Mouse (Mus musculus) liver, embryonic 14.5 days (tissue): ENCODE data around the gene Pmf1. TPM values are rescaled to one million over a fixed set of nuclear protein-coding genes. Genes with fewer than 3 reads are reported as not detected.

Experiments
- ATAC-seq: fragments of 200-750 bp; cut with Nextera tagmentation; 2 replicates; pipeline ENCODE4 v1.8.0; 2017; ENCODE audit warnings: moderate number of reproducible peaks, mild to moderate bottlenecking, moderate library complexity; ENCODE audit not compliant: insufficient read depth
- DNase-seq, 3 experiments: peaks; one replicate each; pipeline ENCODE4 v3.0.0-alpha.2; 2012 to 2013; ENCODE audit warnings: low read depth in 3 of 3, low spot score in 3 of 3
- H3K27ac ChIP-seq: fragments of 300-500 bp; sonication (generic); 2 replicates; pipeline ENCODE4 v1.5.1; 2014; ENCODE audit warnings: moderate library complexity, mild to moderate bottlenecking, control low read depth, inconsistent platforms
- H3K27me3 ChIP-seq: fragments of 300-500 bp; sonication (generic); 2 replicates; pipeline ENCODE4 v1.6.1; 2014; ENCODE audit warnings: mild to moderate bottlenecking, low read length, moderate library complexity; ENCODE audit not compliant: control insufficient read depth, insufficient read depth
- H3K36me3 ChIP-seq: fragments of 300-500 bp; sonication (generic); replicated peaks from 2 replicates; pipeline ENCODE4 v1.6.1; 2014; ENCODE audit warnings: low read depth; ENCODE audit not compliant: control insufficient read depth, insufficient read depth
- H3K4me1 ChIP-seq, 2 experiments: fragments of 200-500 bp in 1 of 2; fragments of 300-500 bp in 1 of 2; sonication (generic) in 1 of 2; replicated peaks; 2 replicates each; pipeline ENCODE4 v1.6.1; 2012 to 2014; ENCODE audit warnings: antibody characterized with exemption in 1 of 2, inconsistent platforms in 1 of 2, low read length in 1 of 2; ENCODE audit not compliant: control insufficient read depth in 2 of 2, insufficient read depth in 2 of 2
- H3K4me2 ChIP-seq: fragments of 300-500 bp; sonication (generic); 2 replicates; pipeline ENCODE4 v1.6.1; 2014; ENCODE audit warnings: low read depth, mild to moderate bottlenecking, control low read depth, moderate library complexity
- H3K4me3 ChIP-seq, 2 experiments: fragments of 200-500 bp in 1 of 2; fragments of 300-500 bp in 1 of 2; sonication (generic) in 1 of 2; 2 replicates each; pipeline ENCODE4 v1.5.1; 2012 to 2014; ENCODE audit warnings: low read depth in 2 of 2, low read length in 2 of 2, mild to moderate bottlenecking in 2 of 2, control low read depth in 1 of 2, inconsistent platforms in 1 of 2, moderate library complexity in 1 of 2; ENCODE audit not compliant: insufficient read depth in 1 of 2
- H3K9ac ChIP-seq: fragments of 300-500 bp; sonication (generic); replicated peaks from 2 replicates; pipeline ENCODE4 v1.6.1; 2014; ENCODE audit warnings: mild to moderate bottlenecking, control low read depth, moderate library complexity
- H3K9me3 ChIP-seq: fragments of 300-500 bp; sonication (generic); 2 replicates; pipeline ENCODE4 v1.6.1; 2016; ENCODE audit warnings: low read length, mixed read lengths; ENCODE audit not compliant: control insufficient read depth
- CTCF ChIP-seq: IDR thresholded peaks from 2 replicates; pipeline ENCODE4 v1.5.1; 2016; ENCODE audit warnings: antibody characterized with exemption, low read depth, control low read depth
- EP300 ChIP-seq: IDR thresholded peaks from 2 replicates; pipeline ENCODE4 v1.6.1; 2016; ENCODE audit warnings: antibody characterized with exemption, low read depth
- WGBS: fragments of 180-500 bp; shearing (Covaris S2); extraction: QIAGEN DNeasy Blood & Tissue Kit; methylation state at CpG from one replicate; pipeline ENCODE4 v1.1.7; 2014; ENCODE audit not compliant: insufficient replicate concordance; 5-methylcytosine and 5-hydroxymethylcytosine counted together
- polyA plus RNA-seq, 2 experiments: library from polyadenylated mRNA; depleted of rRNA in 1 of 2; stranded (reverse) in 1 of 2; unstranded in 1 of 2; fragments of >200 nt; fragmentation: Nextera tagmentation in 1 of 2; extraction: Ambion mirVana in 1 of 2; gene quantifications; 2 replicates each; pipeline versions ENCODE4 v1.2.1 to v1.2.3; 2012 to 2014

Gene Pmf1
- polyA plus RNA-seq, 2 experiments, result 60.6 to 73.8 TPM

GRCm38 (mm10) chr3:88455588-88456264, 45.6 kb upstream of the Pmf1 start:
- peak overlapping the region; percentile 44 for H3K4me2 ChIP-seq
- WGBS, result 48% methylated on average over 18 of the region's 18 CpGs
- ATAC-seq, result no peak
- peaks cover 0 to 5% of the 10 kb centered on the region in 2 experiments; a peak in 1 of 4 replicates for H3K4me1 ChIP-seq
- DNase-seq, result no peak
- no peaks in the 10 kb centered on the region for H3K36me3 ChIP-seq
- H3K4me3 ChIP-seq, result peak overlapping the region; percentile 33 to 34; a peak in 3 of 4 replicates
- H3K27ac ChIP-seq, result no peak overlapping the region
- H3K27me3 ChIP-seq, result peaks cover 14% of the 10 kb centered on the region
- H3K9me3 ChIP-seq, result no peaks in the 10 kb centered on the region
- TF ChIP-seq CTCF (no peak), EP300 (no peak)
- H3K9ac ChIP-seq, result peak overlapping the region; percentile 13; the same call in 1 of the 2 replicates

GRCm38 (mm10) chr3:88454762-88455587, 44.8 kb upstream of the Pmf1 start:
- WGBS, result 29% methylated on average over 9 of the region's 9 CpGs
- Histone ChIP-seq H3K4me1 (peaks cover 0 to 5% of the 10 kb centered on the region in 2 experiments; a peak in 1 of 4 replicates), H3K9ac (no peak overlapping the region; the same call in 1 of the 2 replicates), H3K4me2 (peak overlapping the region; percentile 44), H3K36me3 (no peaks in the 10 kb centered on the region), H3K9me3 (no peaks in the 10 kb centered on the region), H3K27me3 (peaks cover 11% of the 10 kb centered on the region), H3K4me3 (peak overlapping the region in 1 of 2 experiments; percentile 33; a peak in 2 of 4 replicates), H3K27ac (no peak overlapping the region)
- ATAC-seq (0 out of 2 replicates have a peak, but pooled peaks have one; percentile 26), DNase-seq (no peak)
- TF ChIP-seq EP300 (no peak), CTCF (no peak)

GRCm38 (mm10) chr3:88453986-88454385, 43.9 kb upstream of the Pmf1 start:
- DNase-seq, result no peak
- Histone ChIP-seq H3K27ac (no peak overlapping the region), H3K36me3 (no peaks in the 10 kb centered on the region), H3K4me1 (peaks cover 0 to 8% of the 10 kb centered on the region in 2 experiments; a peak in 1 of 4 replicates), H3K4me2 (no peak overlapping the region), H3K9ac (no peak overlapping the region), H3K4me3 (no peak overlapping the region), H3K27me3 (peaks cover 7% of the 10 kb centered on the region), H3K9me3 (no peaks in the 10 kb centered on the region)
- WGBS, result 43% methylated on average over 8 of the region's 8 CpGs
- ATAC-seq, result no peak
- TF ChIP-seq EP300 (no peak), CTCF (no peak)

- ATAC-seq, result no peak
- no peak overlapping the region for H3K4me2 ChIP-seq
- DNase-seq, result no peak
- H3K27me3 ChIP-seq, result peaks cover 6% of the 10 kb centered on the region
- TF ChIP-seq CTCF (no peak), EP300 (no peak)
- peaks cover 0 to 11% of the 10 kb centered on the region in 2 experiments; a peak in 1 of 4 replicates for H3K4me1 ChIP-seq
- H3K9ac ChIP-seq, result no peak overlapping the region
- WGBS, result 12% methylated on average over 8 of the region's 8 CpGs
- H3K36me3 ChIP-seq, result no peaks in the 10 kb centered on the region
- H3K27ac ChIP-seq, result no peak overlapping the region
- no peaks in the 10 kb centered on the region for H3K9me3 ChIP-seq
- H3K4me3 ChIP-seq, result no peak overlapping the region
Observed at GRCm38 (mm10) chr3:88453369-88453768, 43.2 kb upstream of the Pmf1 start.

- WGBS, result 54% methylated on average over 6 of the region's 6 CpGs
- TF ChIP-seq EP300 (no peak), CTCF (no peak)
- Histone ChIP-seq H3K4me1 (peaks cover 0 to 11% of the 10 kb centered on the region in 2 experiments; a peak in 1 of 4 replicates), H3K27ac (no peak overlapping the region), H3K36me3 (no peaks in the 10 kb centered on the region), H3K4me2 (no peak overlapping the region), H3K4me3 (no peak overlapping the region), H3K27me3 (peaks cover 6% of the 10 kb centered on the region), H3K9me3 (no peaks in the 10 kb centered on the region), H3K9ac (no peak overlapping the region)
- DNase-seq (no peak), ATAC-seq (no peak)
Observed at GRCm38 (mm10) chr3:88452716-88453115, 42.6 kb upstream of the Pmf1 start.
